Mouse (Mus musculus) liver, postnatal 0 days (tissue): ENCODE results near the gene Cyth1.

ENCODE experiments used
- CTCF ChIP-seq: sonication (generic); IDR thresholded peaks from 2 replicates; pipeline ENCODE4 v1.5.1; 2016; ENCODE audit warnings: antibody characterized with exemption, low read depth
- EP300 ChIP-seq: IDR thresholded peaks from 2 replicates; pipeline ENCODE4 v1.6.1; 2016; ENCODE audit warnings: antibody characterized with exemption, low read depth, mild to moderate bottlenecking

DNA sequence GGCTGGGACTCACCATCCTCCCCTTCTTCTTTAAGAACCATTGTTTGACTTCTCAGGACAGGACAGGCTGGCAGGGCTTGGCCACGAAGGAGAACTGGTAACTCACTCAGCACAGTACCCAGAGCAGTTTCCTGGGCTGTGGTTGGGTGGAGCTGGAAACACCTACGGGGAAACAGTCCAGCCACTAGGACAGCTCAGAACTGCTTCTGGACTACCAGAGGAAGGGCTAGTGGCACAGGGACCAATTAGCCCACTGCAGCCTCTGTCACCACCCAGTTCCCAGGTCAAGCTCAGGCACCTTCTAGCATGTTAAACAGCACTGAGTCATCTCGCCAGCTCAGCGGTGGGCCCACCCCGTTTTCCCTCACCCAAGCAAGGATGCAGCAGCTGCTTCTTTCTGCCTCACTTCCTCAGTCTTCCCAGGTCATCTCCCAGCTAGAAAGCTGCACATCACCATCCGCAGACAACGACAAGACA is 35.7 kb downstream of the Cyth1 start:
- TF ChIP-seq CTCF: no peak
- no peak for TF ChIP-seq EP300
